Mouse (Mus musculus): ENCODE results near the gene Gdf10.

DNA sequence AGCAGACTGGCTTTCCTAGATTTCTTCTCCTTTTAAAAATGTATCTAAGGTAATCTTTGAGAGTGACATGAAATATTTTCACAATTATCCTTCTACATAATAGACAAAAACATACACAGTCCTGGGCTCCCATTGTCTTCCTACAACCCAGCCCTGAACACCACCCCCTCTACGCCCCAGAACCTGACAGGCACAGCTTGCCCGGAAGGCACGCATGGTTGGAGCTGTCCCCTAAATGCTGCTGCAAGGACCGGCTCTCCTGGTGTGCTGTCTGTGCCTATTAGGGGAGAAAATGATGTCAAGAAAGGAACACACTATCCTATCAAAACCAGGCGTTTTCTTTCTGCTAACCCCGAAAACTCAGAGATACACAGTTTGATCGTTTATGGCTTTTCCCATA, 54.4 kb downstream of the Gdf10 start:
- TF ChIP-seq POLR2A (IDR thresholded peaks at IDR 0.05; ENCODE audit: insufficient read length, low read depth) (no peak), MAX (IDR thresholded peaks at IDR 0.05; ENCODE audit: low read depth) (no peak)
